Mouse (Mus musculus): ENCODE results near the gene Cacna1c. TPM values are rescaled to one million over a fixed set of nuclear protein-coding genes. Genes with fewer than 3 reads are reported as not detected.

Gene Cacna1c
- polyA plus RNA-seq, 2 experiments, result 8.9 to 29.0 TPM

DNA sequence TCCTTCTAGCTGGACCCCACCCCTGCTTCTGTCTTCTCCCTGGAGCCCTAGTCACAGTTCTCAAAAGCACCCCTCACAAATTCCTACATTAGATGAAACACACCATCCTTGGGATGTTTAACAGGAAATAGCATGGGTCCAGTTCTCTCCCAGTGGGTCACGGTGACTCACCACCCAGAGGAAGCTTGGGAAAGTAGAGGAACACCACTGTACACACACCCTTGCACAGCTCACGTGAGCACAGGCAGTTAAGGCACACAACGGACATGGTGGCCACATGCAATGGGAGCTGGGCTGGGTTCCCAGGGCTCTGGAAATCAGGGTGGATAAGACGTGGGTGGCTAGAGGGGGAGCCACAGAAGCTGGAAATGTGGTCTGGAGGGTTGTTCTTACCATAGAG is 566.2 kb downstream of the Cacna1c start:
- Histone ChIP-seq H3K4me3 (replicated peaks; ENCODE audit: low read length) (no peak overlapping the region), H3K27ac (replicated peaks; ENCODE audit: low read depth, low read length) (no peak overlapping the region), H3K27me3 (ENCODE audit: control insufficient read depth, insufficient read depth, low read length) (no peaks in the 10 kb centered on the region), H3K4me1 (ENCODE audit: control insufficient read depth, insufficient read depth, low read length) (no peaks in the 10 kb centered on the region), H3K36me3 (ENCODE audit: control insufficient read depth, insufficient read depth, low read length) (peaks cover 10% of the 10 kb centered on the region; the same call in 1 of the 2 replicates), H3K9ac (ENCODE audit: low read depth, low read length, severe bottlenecking) (no peak overlapping the region), H3K4me2 (replicated peaks; ENCODE audit: low read depth, low read length, severe bottlenecking) (no peak overlapping the region), H3K9me3 (ENCODE audit: control insufficient read depth, low read length) (no peaks in the 10 kb centered on the region)
- TF ChIP-seq POLR2A (IDR thresholded peaks at IDR 0.05; ENCODE audit: borderline replicate concordance, extremely low read depth, insufficient read depth, insufficient read length), result no peak
- DNase-seq (ENCODE audit: low spot score), result no peak
- ATAC-seq (ENCODE audit: low FRiP score, low read depth), result no peak
- WGBS, result 78% methylated on average over 4 of the region's 4 CpGs

DNA sequence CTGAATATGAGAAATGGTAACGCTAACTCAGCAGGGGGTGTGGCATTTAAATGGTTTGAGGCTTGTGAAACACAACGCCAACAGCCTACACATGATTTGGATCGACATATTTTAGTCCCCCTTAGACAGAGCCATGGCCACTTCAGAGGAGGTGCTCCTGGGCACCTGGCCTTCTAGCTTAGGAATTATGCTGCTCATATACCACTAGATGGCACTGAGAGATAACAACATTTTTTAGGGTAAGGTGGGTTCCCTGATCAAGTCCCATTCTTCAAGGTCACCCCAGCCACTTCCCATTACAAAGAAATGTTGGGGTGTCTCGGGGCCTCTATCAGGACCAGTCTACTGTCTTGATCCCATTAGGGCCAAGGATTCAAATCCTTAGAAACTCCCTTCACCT is 570.0 kb downstream of the Cacna1c start:
- WGBS, result 52% methylated on average over 4 of the region's 4 CpGs
- ATAC-seq (ENCODE audit: low FRiP score, low read depth), result no peak
- Histone ChIP-seq H3K36me3 (ENCODE audit: control insufficient read depth, insufficient read depth, low read length) (0 out of 2 replicates have a peak, but pooled peaks cover 8% of the 10 kb centered on the region), H3K4me3 (replicated peaks; ENCODE audit: low read length) (no peak overlapping the region), H3K27me3 (ENCODE audit: control insufficient read depth, insufficient read depth, low read length) (no peaks in the 10 kb centered on the region), H3K27ac (replicated peaks; ENCODE audit: low read depth, low read length) (no peak overlapping the region), H3K9me3 (ENCODE audit: control insufficient read depth, low read length) (no peaks in the 10 kb centered on the region), H3K9ac (ENCODE audit: low read depth, low read length, severe bottlenecking) (no peak overlapping the region), H3K4me1 (ENCODE audit: control insufficient read depth, insufficient read depth, low read length) (no peaks in the 10 kb centered on the region), H3K4me2 (replicated peaks; ENCODE audit: low read depth, low read length, severe bottlenecking) (no peak overlapping the region)
- DNase-seq (ENCODE audit: low spot score), result peak; percentile 29
- no peak for TF ChIP-seq POLR2A (IDR thresholded peaks at IDR 0.05; ENCODE audit: borderline replicate concordance, extremely low read depth, insufficient read depth, insufficient read length)

GRCm38 (mm10) chr6:118623609-118624008 is 572.6 kb downstream of the Cacna1c start:
- Histone ChIP-seq H3K27ac (replicated peaks; ENCODE audit: low read depth, low read length) (no peak overlapping the region), H3K27me3 (ENCODE audit: control insufficient read depth, insufficient read depth, low read length) (no peaks in the 10 kb centered on the region), H3K9me3 (ENCODE audit: control insufficient read depth, low read length) (no peaks in the 10 kb centered on the region), H3K4me3 (replicated peaks; ENCODE audit: low read length) (no peak overlapping the region), H3K36me3 (ENCODE audit: control insufficient read depth, insufficient read depth, low read length) (peaks cover 13% of the 10 kb centered on the region; the same call in 1 of the 2 replicates), H3K4me2 (replicated peaks; ENCODE audit: low read depth, low read length, severe bottlenecking) (no peak overlapping the region), H3K9ac (ENCODE audit: low read depth, low read length, severe bottlenecking) (no peak overlapping the region), H3K4me1 (ENCODE audit: control insufficient read depth, insufficient read depth, low read length) (no peaks in the 10 kb centered on the region)
- no peak for DNase-seq (ENCODE audit: low spot score)
- 91% methylated on average over 3 of the region's 3 CpGs for WGBS
- no peak for ATAC-seq (ENCODE audit: low FRiP score, low read depth)
- TF ChIP-seq POLR2A (IDR thresholded peaks at IDR 0.05; ENCODE audit: borderline replicate concordance, extremely low read depth, insufficient read depth, insufficient read length), result no peak

GRCm38 (mm10) chr6:118621866-118622265 is 574.4 kb downstream of the Cacna1c start:
- ATAC-seq (ENCODE audit: low FRiP score, low read depth), result no peak
- H3K4me2 ChIP-seq (replicated peaks; ENCODE audit: low read depth, low read length, severe bottlenecking), result no peak overlapping the region
- 71% methylated on average over 7 of the region's 7 CpGs for WGBS
- no peaks in the 10 kb centered on the region for H3K4me1 ChIP-seq (ENCODE audit: control insufficient read depth, insufficient read depth, low read length)
- no peak for DNase-seq (ENCODE audit: low spot score)
- H3K9me3 ChIP-seq (ENCODE audit: control insufficient read depth, low read length), result no peaks in the 10 kb centered on the region
- no peaks in the 10 kb centered on the region for H3K27me3 ChIP-seq (ENCODE audit: control insufficient read depth, insufficient read depth, low read length)
- H3K9ac ChIP-seq (ENCODE audit: low read depth, low read length, severe bottlenecking), result no peak overlapping the region
- peaks cover 13% of the 10 kb centered on the region; the same call in 1 of the 2 replicates for H3K36me3 ChIP-seq (ENCODE audit: control insufficient read depth, insufficient read depth, low read length)
- TF ChIP-seq POLR2A (IDR thresholded peaks at IDR 0.05; ENCODE audit: borderline replicate concordance, extremely low read depth, insufficient read depth, insufficient read length), result no peak
- no peak overlapping the region for H3K4me3 ChIP-seq (replicated peaks; ENCODE audit: low read length)
- no peak overlapping the region for H3K27ac ChIP-seq (replicated peaks; ENCODE audit: low read depth, low read length)

- Histone ChIP-seq H3K9ac (ENCODE audit: low read depth, low read length, severe bottlenecking) (no peak overlapping the region), H3K4me2 (replicated peaks; ENCODE audit: low read depth, low read length, severe bottlenecking) (no peak overlapping the region), H3K4me1 (ENCODE audit: control insufficient read depth, insufficient read depth, low read length) (no peaks in the 10 kb centered on the region), H3K4me3 (replicated peaks; ENCODE audit: low read length) (no peak overlapping the region), H3K36me3 (ENCODE audit: control insufficient read depth, insufficient read depth, low read length) (peaks cover 13% of the 10 kb centered on the region; the same call in 1 of the 2 replicates), H3K9me3 (ENCODE audit: control insufficient read depth, low read length) (no peaks in the 10 kb centered on the region), H3K27me3 (ENCODE audit: control insufficient read depth, insufficient read depth, low read length) (no peaks in the 10 kb centered on the region), H3K27ac (replicated peaks; ENCODE audit: low read depth, low read length) (no peak overlapping the region)
- ATAC-seq (ENCODE audit: low FRiP score, low read depth), result no peak
- no peak for TF ChIP-seq POLR2A (IDR thresholded peaks at IDR 0.05; ENCODE audit: borderline replicate concordance, extremely low read depth, insufficient read depth, insufficient read length)
- 87% methylated on average over 3 of the region's 3 CpGs for WGBS
- no peak for DNase-seq (ENCODE audit: low spot score)
These were observed 574.8 kb downstream of the Cacna1c start for GRCm38 (mm10) chr6:118621406-118621805.

- ATAC-seq (ENCODE audit: low FRiP score, low read depth), result no peak
- peaks cover 23% of the 10 kb centered on the region for H3K36me3 ChIP-seq (ENCODE audit: control insufficient read depth, insufficient read depth, low read length)
- no peak overlapping the region for H3K9ac ChIP-seq (ENCODE audit: low read depth, low read length, severe bottlenecking)
- 87% methylated on average over 6 of the region's 6 CpGs for WGBS
- H3K9me3 ChIP-seq (ENCODE audit: control insufficient read depth, low read length), result no peaks in the 10 kb centered on the region
- H3K27ac ChIP-seq (replicated peaks; ENCODE audit: low read depth, low read length), result no peak overlapping the region
- H3K4me3 ChIP-seq (replicated peaks; ENCODE audit: low read length), result no peak overlapping the region
- no peak overlapping the region for H3K4me2 ChIP-seq (replicated peaks; ENCODE audit: low read depth, low read length, severe bottlenecking)
- H3K27me3 ChIP-seq (ENCODE audit: control insufficient read depth, insufficient read depth, low read length), result no peaks in the 10 kb centered on the region
- H3K4me1 ChIP-seq (ENCODE audit: control insufficient read depth, insufficient read depth, low read length), result no peaks in the 10 kb centered on the region
- no peak for DNase-seq (ENCODE audit: low spot score)
- TF ChIP-seq POLR2A (IDR thresholded peaks at IDR 0.05; ENCODE audit: borderline replicate concordance, extremely low read depth, insufficient read depth, insufficient read length), result no peak
These were observed 587.3 kb downstream of the Cacna1c start for GRCm38 (mm10) chr6:118608906-118609305.

All from limb, embryonic 14.5 days (tissue).